8 mouse cellular contexts compared by ENCODE assay signal in genomic region chr4:148899927-148900294, GRCm38 (mm10).
DNase-seq lines count a peak whose midpoint lies in the region; ATAC-seq and TF ChIP-seq lines count a peak whose summit lies in the region.

No protein-coding gene starts in this region.

- ATAC-seq in heart, embryonic 15.5 days (replicated peaks; ENCODE audit: insufficient number of reproducible peaks, insufficient read depth, low FRiP score, low read depth) = no peak
- no peak for ATAC-seq in forebrain, postnatal 0 days
- no peak for ATAC-seq in liver, embryonic 16.5 days (ENCODE audit: low read depth)

- peaks cover 57% of the 10 kb centered on the region for H3K4me1 ChIP-seq in heart, embryonic 15.5 days (replicated peaks)
- peaks cover 0 to 6% of the 10 kb centered on the region in 2 experiments; a peak in 1 of 4 replicates for H3K4me1 ChIP-seq in ES-E14 (ENCODE audit: control insufficient read depth in 2 of 2, insufficient read depth in 2 of 2, low read length in 2 of 2, poor library complexity in 1 of 2)
- 0 out of 2 replicates have a peak, but pooled peaks cover 3% of the 10 kb centered on the region for H3K4me1 ChIP-seq in forebrain, postnatal 0 days (ENCODE audit: insufficient read depth)
- H3K4me1 ChIP-seq in liver, embryonic 16.5 days (ENCODE audit: control insufficient read depth, low read depth, low read length) = peaks cover 3% of the 10 kb centered on the region; the same call in 1 of the 2 replicates

- peaks cover 19% of the 10 kb centered on the region for H3K27me3 ChIP-seq in heart, embryonic 15.5 days
- peaks cover 41% of the 10 kb centered on the region for H3K27me3 ChIP-seq in forebrain, postnatal 0 days (ENCODE audit: insufficient read depth, low read length)
- H3K27me3 ChIP-seq in liver, embryonic 16.5 days (ENCODE audit: control insufficient read depth, insufficient read depth, low read depth, low read length) = peaks cover 42% of the 10 kb centered on the region

- peak overlapping the region; percentile 90 for H3K27ac ChIP-seq in heart, embryonic 15.5 days
- H3K27ac ChIP-seq in ES-E14 (ENCODE audit: insufficient read depth, low read depth, low read length, poor library complexity, severe bottlenecking) = peak overlapping the region; percentile 74; the same call in 1 of the 2 replicates
- H3K27ac ChIP-seq in forebrain, postnatal 0 days (ENCODE audit: low read depth, low read length) = no peak overlapping the region
- no peak overlapping the region for H3K27ac ChIP-seq in liver, embryonic 16.5 days (ENCODE audit: low read length)

- H3K4me3 ChIP-seq in heart, embryonic 15.5 days = peak overlapping the region; percentile 66
- H3K4me3 ChIP-seq in ES-E14 (ENCODE audit: insufficient read depth in 1 of 2, low read depth in 1 of 2, low read length in 2 of 2, poor library complexity in 1 of 2, severe bottlenecking in 1 of 2) = peak overlapping the region; percentile 76 to 98
- peak overlapping the region; percentile 66 for H3K4me3 ChIP-seq in forebrain, postnatal 0 days (ENCODE audit: low read depth, low read length)
- peak overlapping the region; percentile 69 for H3K4me3 ChIP-seq in liver, embryonic 16.5 days (ENCODE audit: low read depth, low read length)

- in situ Hi-C loops in ES-E14 (cut with MboI; ENCODE audit: low sequenced_read_pairs in 2 of 2, unreplicated experiment in 2 of 2) = no loop called here

- H3K9ac ChIP-seq in heart, embryonic 15.5 days = peak overlapping the region; percentile 66
- H3K9ac ChIP-seq in ES-E14 (ENCODE audit: insufficient read depth, low read depth, low read length, poor library complexity, severe bottlenecking) = peak overlapping the region; percentile 75
- no peak overlapping the region for H3K9ac ChIP-seq in forebrain, postnatal 0 days
- H3K9ac ChIP-seq in liver, embryonic 16.5 days (ENCODE audit: low read depth, low read length) = no peak overlapping the region

- no peak for TF ChIP-seq CTCF in forebrain, postnatal 0 days (IDR thresholded peaks at IDR 0.05; ENCODE audit: low read depth)

- no peaks in the 10 kb centered on the region for H3K9me3 ChIP-seq in heart, embryonic 15.5 days (replicated peaks)
- H3K9me3 ChIP-seq in ES-E14 (ENCODE audit: control insufficient read depth, insufficient read depth, low read depth, low read length) = no peaks in the 10 kb centered on the region
- H3K9me3 ChIP-seq in forebrain, postnatal 0 days (ENCODE audit: low read length) = no peaks in the 10 kb centered on the region
- no peaks in the 10 kb centered on the region for H3K9me3 ChIP-seq in liver, embryonic 16.5 days (replicated peaks; ENCODE audit: control insufficient read depth, low read length)

- no peak for DNase-seq in heart, postnatal 4 days
- no peak for DNase-seq in ES-E14 (ENCODE audit: low read depth, low spot score)
- DNase-seq in forebrain, postnatal 0 days = no peak
- DNase-seq in cerebellum, adult 11-12 months = no peak
- no peak for DNase-seq in gastrocnemius, adult 8-10 months (ENCODE audit: low spot score in 2 of 2)
- no peak for DNase-seq in adrenal gland, postnatal 10 days

- peak overlapping the region; percentile 77 for H3K4me2 ChIP-seq in heart, embryonic 15.5 days
- peak overlapping the region; percentile 98 for H3K4me2 ChIP-seq in forebrain, postnatal 0 days (ENCODE audit: low read depth)
- H3K4me2 ChIP-seq in liver, embryonic 16.5 days (ENCODE audit: low read depth, low read length) = peak overlapping the region; percentile 94

- 7% methylated on average over 1 of the region's 1 CpGs for WGBS in heart, embryonic 15.5 days
- WGBS in forebrain, postnatal 0 days = 20% methylated on average over 1 of the region's 1 CpGs
- WGBS in liver, embryonic 16.5 days (ENCODE audit: insufficient replicate concordance) = 20% methylated on average over 1 of the region's 1 CpGs

- H3K36me3 ChIP-seq in heart, embryonic 15.5 days = no peaks in the 10 kb centered on the region
- H3K36me3 ChIP-seq in ES-E14 (ENCODE audit: control insufficient read depth, insufficient read depth, low read length, poor library complexity, severe bottlenecking) = no peaks in the 10 kb centered on the region
- H3K36me3 ChIP-seq in forebrain, postnatal 0 days (ENCODE audit: insufficient read depth) = no peaks in the 10 kb centered on the region
- H3K36me3 ChIP-seq in liver, embryonic 16.5 days (ENCODE audit: control insufficient read depth, insufficient read depth) = no peaks in the 10 kb centered on the region

TF ChIP-seq in ES-E14, 5 proteins besides CTCF, POLR2A, EP300 and RAD21:
- TF ChIP-seq MAFK (IDR thresholded peaks at IDR 0.05; ENCODE audit: insufficient read depth, low read depth, low read length) = no peak
- TF ChIP-seq CHD2 (IDR thresholded peaks at IDR 0.05; ENCODE audit: low read depth, low read length) = no peak
- TF ChIP-seq ZC3H11A (IDR thresholded peaks at IDR 0.05; ENCODE audit: borderline replicate concordance, low read depth, low read length) = no peak
- TF ChIP-seq HCFC1 (IDR thresholded peaks at IDR 0.05; ENCODE audit: borderline replicate concordance, insufficient read depth, low read length) = no peak
- no peak for TF ChIP-seq ZNF384 (IDR thresholded peaks at IDR 0.05; ENCODE audit: low read depth, low read length)

Comparison
In these comparisons a context has a peak if more than half of its experiments do, and no peak if none do; other contexts are left out.
1. H3K27ac ChIP-seq: peak in heart, embryonic 15.5 days (single experiment) and ES-E14 (single experiment); none in forebrain, postnatal 0 days (single experiment) and liver, embryonic 16.5 days (single experiment).
2. H3K9ac ChIP-seq: peak in heart, embryonic 15.5 days (single experiment) and ES-E14 (single experiment); none in forebrain, postnatal 0 days (single experiment) and liver, embryonic 16.5 days (single experiment).
3. Peak in every context shown above with its lines, with median percentiles within 50 percentile points of each other: H3K4me2 ChIP-seq and H3K4me3 ChIP-seq.